ENCODE assay signal across 8 mouse cellular contexts in genomic region chr1:161038004-161038403, GRCm38 (mm10). TPM values are rescaled to one million over a fixed set of nuclear protein-coding genes. Genes with fewer than 3 reads are reported as not detected.
DNase-seq lines count a peak whose midpoint lies in the region; ATAC-seq and TF ChIP-seq lines count a peak whose summit lies in the region.

No protein-coding gene starts in this region.

- peak overlapping the region; percentile 88 for H3K4me3 ChIP-seq in kidney, embryonic 15.5 days (replicated peaks)
- peak overlapping the region; percentile 93 for H3K4me3 ChIP-seq in intestine, embryonic 14.5 days (ENCODE audit: low read depth, low read length)
- H3K4me3 ChIP-seq in myocyte, result no peak overlapping the region

- no peaks in the 10 kb centered on the region for H3K9me3 ChIP-seq in kidney, embryonic 15.5 days (replicated peaks)
- no peaks in the 10 kb centered on the region for H3K9me3 ChIP-seq in intestine, embryonic 14.5 days (ENCODE audit: control insufficient read depth, low read length)

- H3K36me3 ChIP-seq in kidney, embryonic 15.5 days, result peaks cover 39% of the 10 kb centered on the region
- H3K36me3 ChIP-seq in intestine, embryonic 14.5 days (ENCODE audit: control insufficient read depth, insufficient read depth, low read length), result peaks cover 40% of the 10 kb centered on the region
- H3K36me3 ChIP-seq in myocyte (ENCODE audit: control insufficient read depth, insufficient read depth), result peaks cover 33% of the 10 kb centered on the region

- H3K27ac ChIP-seq in kidney, embryonic 15.5 days, result 0 out of 2 replicates have a peak overlapping the region, but pooled peaks have one; percentile 14
- no peak overlapping the region; the same call in 1 of the 2 replicates for H3K27ac ChIP-seq in intestine, embryonic 14.5 days (ENCODE audit: low read depth)

- no peaks in the 10 kb centered on the region for H3K27me3 ChIP-seq in kidney, embryonic 15.5 days
- no peaks in the 10 kb centered on the region for H3K27me3 ChIP-seq in intestine, embryonic 14.5 days (replicated peaks; ENCODE audit: control insufficient read depth, insufficient read depth, low read length)
- H3K27me3 ChIP-seq in myocyte (ENCODE audit: control insufficient read depth, insufficient read depth, insufficient read length), result no peaks in the 10 kb centered on the region

- intact Hi-C loops in gastrocnemius, postnatal 14 days (cut with DNase I; ENCODE audit: low total_unique reads), result no loop called here

- peaks cover 22% of the 10 kb centered on the region for H3K79me2 ChIP-seq in myocyte (ENCODE audit: control insufficient read depth, insufficient read depth)

- H3K9ac ChIP-seq in kidney, embryonic 15.5 days, result no peak overlapping the region
- peak overlapping the region; percentile 96 for H3K9ac ChIP-seq in intestine, embryonic 14.5 days (ENCODE audit: low read length)

- 30% methylated on average over 3 of the region's 3 CpGs for WGBS in kidney, embryonic 15.5 days
- WGBS in intestine, embryonic 14.5 days, result 51% methylated on average over 3 of the region's 3 CpGs

- peak overlapping the region; percentile 63 for H3K4me2 ChIP-seq in kidney, embryonic 15.5 days
- peak overlapping the region; percentile 64 for H3K4me2 ChIP-seq in intestine, embryonic 14.5 days (ENCODE audit: low read length)
- peak overlapping the region; percentile 83 for H3K4me2 ChIP-seq in myocyte (ENCODE audit: low read depth)

- no peak for TF ChIP-seq POLR2A in myocyte (IDR thresholded peaks at IDR 0.05; ENCODE audit: insufficient read length, low read depth)

- H3ac ChIP-seq in myocyte (ENCODE audit: control insufficient read depth, insufficient read length), result no peak overlapping the region

- no peak for ATAC-seq in kidney, embryonic 15.5 days (replicated peaks; ENCODE audit: low FRiP score)
- ATAC-seq in intestine, embryonic 14.5 days (replicated peaks; ENCODE audit: low FRiP score, low TSS enrichment, low read depth), result no peak

- DNase-seq in kidney, postnatal 4 days, result no peak
- DNase-seq in embryo, embryonic 10.5 days (ENCODE audit: low spot score), result peak; percentile 32
- no peak for DNase-seq in intestine, embryonic 14.5 days (ENCODE audit: low spot score)
- DNase-seq in gastrocnemius, postnatal 14 days, result no peak
- DNase-seq in urinary bladder, adult 18-20 months (ENCODE audit: low spot score in 2 of 2), result no peak
- DNase-seq in adrenal gland, postnatal 36 days, result no peak

- peaks cover 16% of the 10 kb centered on the region for H3K4me1 ChIP-seq in kidney, embryonic 15.5 days
- H3K4me1 ChIP-seq in intestine, embryonic 14.5 days (replicated peaks; ENCODE audit: control insufficient read depth, insufficient read depth, low read length), result peaks cover 9% of the 10 kb centered on the region

TF ChIP-seq in myocyte, 11 proteins besides CTCF, POLR2A, EP300 and RAD21:
- TF ChIP-seq MAX (IDR thresholded peaks at IDR 0.05; ENCODE audit: low read depth), result no peak
- TF ChIP-seq USF1 (IDR thresholded peaks at IDR 0.05; ENCODE audit: low read depth), result no peak
- no peak for TF ChIP-seq TCF12 (IDR thresholded peaks at IDR 0.05; ENCODE audit: insufficient read depth, poor library complexity, severe bottlenecking)
- no peak for TF ChIP-seq MYOD1 (IDR thresholded peaks at IDR 0.05; ENCODE audit: control insufficient read depth in 1 of 3, insufficient read length in 2 of 3, low read depth in 2 of 3)
- TF ChIP-seq E2F4 (IDR thresholded peaks at IDR 0.05; ENCODE audit: insufficient read depth), result no peak
- no peak for TF ChIP-seq TCF3 (IDR thresholded peaks at IDR 0.05; ENCODE audit: insufficient read length, low read depth)
- no peak for TF ChIP-seq CEBPB (IDR thresholded peaks at IDR 0.05; ENCODE audit: insufficient read depth, poor library complexity, severe bottlenecking)
- no peak for TF ChIP-seq REST (IDR thresholded peaks at IDR 0.05; ENCODE audit: insufficient read depth, insufficient read length)
- TF ChIP-seq MYOG (IDR thresholded peaks at IDR 0.05; ENCODE audit: control insufficient read depth in 1 of 3, insufficient read depth in 1 of 3, insufficient read length in 2 of 3, low read depth in 2 of 3), result no peak
- no peak for TF ChIP-seq SRF (IDR thresholded peaks at IDR 0.05; ENCODE audit: control insufficient read depth, insufficient read length, low read depth)
- TF ChIP-seq POLR2AphosphoS2 (IDR thresholded peaks at IDR 0.05; ENCODE audit: insufficient read length, low read depth), result no peak

RNA-seq across cellular contexts. Expression of gene Zbtb37, which starts 3.4 kb away (rescaled TPM):
- polyA plus RNA-seq in kidney, embryonic 15.5 days (2015; fragmentation: Nextera tagmentation; extraction: Ambion mirVana), result 7.8 and 8.3 TPM in 2 replicates
- polyA plus RNA-seq in intestine, embryonic 14.5 days (2014; fragmentation: Nextera tagmentation; extraction: Ambion mirVana), result 6.6 and 8.1 TPM in 2 replicates
- polyA plus RNA-seq in myocyte (2012; fragmentation: generic; extraction: Trizol), result 1.4 TPM
- 1 to 10 TPM; 4.6 to 9.1 TPM for total RNA-seq in gastrocnemius, postnatal 14 days (2021)
- total RNA-seq in adrenal gland, postnatal 36 days (2021), result 10 to 100 TPM; 13.4 to 19.1 TPM

RNA-seq across cellular contexts. Expression of gene Dars2, which starts 32.5 kb away (rescaled TPM):
- 35.7 and 38.1 TPM in 2 replicates for polyA plus RNA-seq in kidney, embryonic 15.5 days (2015; fragmentation: Nextera tagmentation; extraction: Ambion mirVana)
- 44.0 and 44.8 TPM in 2 replicates for polyA plus RNA-seq in intestine, embryonic 14.5 days (2014; fragmentation: Nextera tagmentation; extraction: Ambion mirVana)
- polyA plus RNA-seq in myocyte (2012; fragmentation: generic; extraction: Trizol), result 18.1 TPM
- 10 to 100 TPM in 1 of 2 experiments, 1 to 10 TPM in 1; 9.9 to 10.2 TPM for total RNA-seq in gastrocnemius, postnatal 14 days (2021)
- total RNA-seq in adrenal gland, postnatal 36 days (2021), result 10 to 100 TPM; 27.2 to 34.2 TPM

RNA-seq across cellular contexts. Expression of gene Cenpl, which starts 32.5 kb away (rescaled TPM):
- 30.5 and 30.9 TPM in 2 replicates for polyA plus RNA-seq in kidney, embryonic 15.5 days (2015; fragmentation: Nextera tagmentation; extraction: Ambion mirVana)
- 28.9 and 29.5 TPM in 2 replicates for polyA plus RNA-seq in intestine, embryonic 14.5 days (2014; fragmentation: Nextera tagmentation; extraction: Ambion mirVana)
- polyA plus RNA-seq in myocyte (2012; fragmentation: generic; extraction: Trizol), result 4.5 TPM
- 1 to 10 TPM; 1.2 to 1.4 TPM for total RNA-seq in gastrocnemius, postnatal 14 days (2021)
- total RNA-seq in adrenal gland, postnatal 36 days (2021), result 1 to 10 TPM; 2.8 to 3.8 TPM

RNA-seq across cellular contexts. Expression of gene Serpinc1, which starts 59.6 kb away (rescaled TPM):
- polyA plus RNA-seq in kidney, embryonic 15.5 days (2015; fragmentation: Nextera tagmentation; extraction: Ambion mirVana), result 3.1 and 6.8 TPM in 2 replicates
- polyA plus RNA-seq in intestine, embryonic 14.5 days (2014; fragmentation: Nextera tagmentation; extraction: Ambion mirVana), result 1.9 and 2.0 TPM in 2 replicates
- polyA plus RNA-seq in myocyte (2012; fragmentation: generic; extraction: Trizol), result 0.26 TPM
- total RNA-seq in gastrocnemius, postnatal 14 days (2021), result under 1 TPM; 0.14 to 0.29 TPM
- total RNA-seq in adrenal gland, postnatal 36 days (2021), result 1 to 10 TPM in 1 of 2 experiments, under 1 TPM in 1; 0.36 to 1.8 TPM
